Mouse (Mus musculus): ENCODE data around the gene Ahcyl2. TPM values are rescaled to one million over a fixed set of nuclear protein-coding genes. Genes with fewer than 3 reads are reported as not detected.
"Not testable (repeated sequence)": the region's sequence is repeated elsewhere in the genome, so short reads cannot be mapped to it uniquely, and the experiment has no call there.

Gene Ahcyl2
- polyA plus RNA-seq, 1 experiment from 2014 or later: 2.0 TPM

- Histone ChIP-seq H3K4me2 (ENCODE audit: low read depth, low read length) (no peak overlapping the region), H3K27ac (ENCODE audit: low read depth) (peak overlapping the region; percentile 34; the same call in 1 of the 2 replicates), H3K4me1 (ENCODE audit: insufficient read depth) (no peaks in the 10 kb centered on the region; the same call in 1 of the 2 replicates), H3K9ac (replicated peaks) (no peak overlapping the region), H3K9me3 (ENCODE audit: low read length) (no peaks in the 10 kb centered on the region), H3K4me3 (ENCODE audit: low read depth, low read length) (no peak overlapping the region), H3K36me3 (replicated peaks; ENCODE audit: insufficient read depth, low read length) (no peaks in the 10 kb centered on the region), H3K27me3 (ENCODE audit: insufficient read depth, low read length) (no peaks in the 10 kb centered on the region)
- WGBS (ENCODE audit: insufficient replicate concordance): 73% methylated on average over 5 of the region's 5 CpGs
- no peak for TF ChIP-seq EP300 (IDR thresholded peaks at IDR 0.05; ENCODE audit: low read depth)
- TF ChIP-seq CTCF (IDR thresholded peaks at IDR 0.05; ENCODE audit: low read depth): no peak
- ATAC-seq (peak; percentile 44; the same call in 1 of the 2 replicates), DNase-seq (no peak)
Observed at GRCm38 (mm10) chr6:29756001-29756400, 11.8 kb upstream of the Ahcyl2 start.

DNA sequence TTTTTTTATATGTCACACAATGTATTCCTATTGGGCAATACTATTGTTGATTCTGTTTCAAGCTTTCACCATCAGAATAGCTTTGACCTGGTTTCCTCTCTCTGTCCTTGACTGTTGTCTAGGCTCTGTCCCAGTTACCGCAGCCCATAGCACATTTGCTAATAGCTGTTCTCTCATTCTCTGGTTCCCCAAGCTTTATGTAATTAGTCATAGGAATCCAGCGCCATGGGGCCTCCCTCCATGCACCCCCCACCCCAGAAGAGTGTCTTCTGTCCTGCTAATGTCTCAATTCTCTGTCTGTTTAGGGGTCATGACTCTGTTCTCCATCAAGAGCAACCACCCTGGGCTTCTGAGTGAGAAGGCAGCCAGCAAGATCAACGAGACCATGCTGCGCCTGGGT lies 11.3 kb upstream of the Ahcyl2 start:
- H3K36me3 ChIP-seq (replicated peaks; ENCODE audit: insufficient read depth, low read length): no peaks in the 10 kb centered on the region
- TF ChIP-seq EP300 (IDR thresholded peaks at IDR 0.05; ENCODE audit: low read depth): no peak
- TF ChIP-seq CTCF (IDR thresholded peaks at IDR 0.05; ENCODE audit: low read depth): no peak
- no peak overlapping the region for H3K9ac ChIP-seq (replicated peaks)
- H3K9me3 ChIP-seq (ENCODE audit: low read length): no peaks in the 10 kb centered on the region
- ATAC-seq (peak; percentile 91), DNase-seq (no peak)
- no peaks in the 10 kb centered on the region; the same call in 1 of the 2 replicates for H3K4me1 ChIP-seq (ENCODE audit: insufficient read depth)
- H3K4me2 ChIP-seq (ENCODE audit: low read depth, low read length): no peak overlapping the region
- H3K4me3 ChIP-seq (ENCODE audit: low read depth, low read length): no peak overlapping the region
- H3K27me3 ChIP-seq (ENCODE audit: insufficient read depth, low read length): no peaks in the 10 kb centered on the region
- 81% methylated on average over 4 of the region's 4 CpGs for WGBS (ENCODE audit: insufficient replicate concordance)
- H3K27ac ChIP-seq (ENCODE audit: low read depth): peak overlapping the region; percentile 39; the same call in 1 of the 2 replicates

DNA sequence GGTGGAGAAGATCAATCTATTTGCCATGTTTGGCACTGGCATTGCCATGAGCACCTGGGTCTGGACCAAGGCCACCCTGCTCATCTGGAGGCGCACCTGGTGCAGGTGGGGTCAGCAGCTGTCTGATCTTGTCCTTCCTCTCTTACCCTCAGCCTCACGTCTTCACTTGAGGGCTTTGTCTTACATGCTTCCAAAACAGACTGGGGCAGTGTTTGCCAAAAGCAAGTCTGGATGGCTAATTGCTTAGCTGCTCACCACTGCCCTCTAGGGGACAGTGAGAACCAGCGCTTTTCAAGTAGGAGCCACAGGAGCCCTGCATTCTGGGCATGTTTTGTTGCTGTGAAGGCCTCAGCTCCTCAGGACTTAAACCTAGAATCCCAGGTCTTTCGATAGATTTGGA lies 9.4 kb upstream of the Ahcyl2 start:
- H3K4me1 ChIP-seq (ENCODE audit: insufficient read depth): no peaks in the 10 kb centered on the region; the same call in 1 of the 2 replicates
- H3K4me3 ChIP-seq (ENCODE audit: low read depth, low read length): no peak overlapping the region
- no peak for TF ChIP-seq EP300 (IDR thresholded peaks at IDR 0.05; ENCODE audit: low read depth)
- TF ChIP-seq CTCF (IDR thresholded peaks at IDR 0.05; ENCODE audit: low read depth): peak; percentile 94
- DNase-seq: peak; percentile 78
- H3K9ac ChIP-seq (replicated peaks): no peak overlapping the region
- no peaks in the 10 kb centered on the region for H3K9me3 ChIP-seq (ENCODE audit: low read length)
- 38% methylated on average over 4 of the region's 4 CpGs for WGBS (ENCODE audit: insufficient replicate concordance)
- no peaks in the 10 kb centered on the region for H3K36me3 ChIP-seq (replicated peaks; ENCODE audit: insufficient read depth, low read length)
- H3K27ac ChIP-seq (ENCODE audit: low read depth): no peak overlapping the region
- H3K4me2 ChIP-seq (ENCODE audit: low read depth, low read length): no peak overlapping the region
- no peaks in the 10 kb centered on the region for H3K27me3 ChIP-seq (ENCODE audit: insufficient read depth, low read length)
- peak; percentile 28; the same call in 1 of the 2 replicates for ATAC-seq

DNA sequence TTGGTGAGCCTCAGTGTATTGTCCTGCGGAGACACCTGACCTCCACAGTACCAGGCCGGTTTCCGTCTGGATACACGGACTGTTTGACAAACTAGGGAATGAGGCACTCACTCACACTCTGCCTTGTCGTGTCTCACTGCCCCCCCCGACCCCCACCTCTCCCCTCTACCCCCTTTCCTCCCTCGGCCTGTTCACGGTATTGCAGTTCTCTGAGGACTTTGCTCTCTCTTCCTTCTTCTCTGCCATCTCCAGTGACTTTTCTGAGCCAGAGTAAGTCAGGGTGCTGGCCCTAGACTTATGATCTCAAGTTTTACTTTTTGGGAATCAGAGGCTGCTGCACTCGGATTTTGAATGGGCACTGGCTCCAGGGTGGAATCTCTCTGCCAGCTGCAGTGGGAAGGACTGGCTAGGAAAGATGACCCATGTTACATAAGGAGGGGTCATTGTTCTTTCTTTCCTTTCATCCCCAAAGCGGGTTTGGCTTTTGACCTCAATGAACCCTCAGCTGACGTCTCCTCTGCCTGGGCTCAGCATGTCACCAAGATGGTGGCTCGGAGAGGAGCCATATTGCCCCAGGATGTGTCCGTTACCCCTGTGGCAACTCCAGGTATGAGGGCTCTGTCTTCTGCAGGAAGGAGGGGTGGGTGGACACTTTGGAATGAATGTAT lies 8.7 kb upstream of the Ahcyl2 start:
- H3K27ac ChIP-seq (ENCODE audit: low read depth): no peak overlapping the region
- H3K9me3 ChIP-seq (ENCODE audit: low read length): no peaks in the 10 kb centered on the region
- H3K27me3 ChIP-seq (ENCODE audit: insufficient read depth, low read length): no peaks in the 10 kb centered on the region
- no peak overlapping the region for H3K4me3 ChIP-seq (ENCODE audit: low read depth, low read length)
- no peak overlapping the region for H3K9ac ChIP-seq (replicated peaks)
- no peaks in the 10 kb centered on the region; the same call in 1 of the 2 replicates for H3K4me1 ChIP-seq (ENCODE audit: insufficient read depth)
- 76% methylated on average over 13 of the region's 13 CpGs for WGBS (ENCODE audit: insufficient replicate concordance)
- DNase-seq (no peak), ATAC-seq (no peak)
- no peak overlapping the region for H3K4me2 ChIP-seq (ENCODE audit: low read depth, low read length)
- TF ChIP-seq EP300 (IDR thresholded peaks at IDR 0.05; ENCODE audit: low read depth) (no peak), CTCF (IDR thresholded peaks at IDR 0.05; ENCODE audit: low read depth) (no peak)
- H3K36me3 ChIP-seq (replicated peaks; ENCODE audit: insufficient read depth, low read length): no peaks in the 10 kb centered on the region

DNA sequence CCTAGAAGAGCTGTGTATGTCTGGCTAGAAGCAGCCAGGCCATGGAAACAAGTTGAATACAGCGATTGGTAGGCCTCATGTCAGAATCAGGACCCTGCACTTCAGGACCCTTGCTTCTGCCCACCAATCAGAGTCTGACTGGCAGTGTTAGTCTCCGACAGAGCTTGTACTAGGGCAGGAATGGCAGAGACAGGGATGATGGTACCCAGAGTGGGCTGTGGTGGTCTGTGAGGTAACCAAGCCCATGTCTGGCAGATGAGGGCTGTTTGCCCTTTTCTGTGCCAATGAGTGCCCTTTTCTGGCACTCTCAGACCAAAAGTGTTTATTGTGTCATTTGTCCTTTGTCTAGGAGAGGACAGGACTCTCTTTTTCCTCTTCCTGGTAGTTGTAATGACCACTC lies 7.4 kb upstream of the Ahcyl2 start:
- ATAC-seq; H3K27me3 ChIP-seq (ENCODE audit: insufficient read depth, low read length); H3K4me2 ChIP-seq (ENCODE audit: low read depth, low read length); H3K36me3 ChIP-seq (replicated peaks; ENCODE audit: insufficient read depth, low read length); H3K27ac ChIP-seq (ENCODE audit: low read depth); H3K4me1 ChIP-seq (ENCODE audit: insufficient read depth); H3K9me3 ChIP-seq (ENCODE audit: low read length); H3K9ac ChIP-seq (replicated peaks); DNase-seq; H3K4me3 ChIP-seq (ENCODE audit: low read depth, low read length): not testable (repeated sequence)
- WGBS (ENCODE audit: insufficient replicate concordance): 92% methylated on average over 1 of the region's 2 CpGs

DNA sequence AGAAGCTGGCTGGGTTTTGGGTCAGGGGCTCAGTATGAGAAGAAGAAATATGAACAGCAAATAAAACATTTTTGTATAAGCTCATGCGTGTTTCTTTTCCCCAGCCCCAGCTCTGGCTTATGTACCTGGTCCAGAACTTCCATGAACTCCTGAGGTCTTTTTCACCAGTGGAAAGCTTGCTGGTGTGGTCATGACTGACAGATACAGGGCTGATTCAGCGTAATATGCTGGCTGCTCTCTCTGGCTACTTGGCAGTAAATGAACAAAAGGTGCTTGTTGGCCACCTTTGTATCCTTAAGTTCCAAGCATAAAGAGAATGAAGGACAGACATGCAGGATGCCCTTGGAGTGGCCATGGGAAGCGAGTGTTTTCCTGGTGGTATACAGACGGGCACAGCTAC lies 6.5 kb upstream of the Ahcyl2 start:
- H3K4me1 ChIP-seq (ENCODE audit: insufficient read depth): no peaks in the 10 kb centered on the region
- 73% methylated on average over 4 of the region's 4 CpGs for WGBS (ENCODE audit: insufficient replicate concordance)
- no peaks in the 10 kb centered on the region for H3K27me3 ChIP-seq (ENCODE audit: insufficient read depth, low read length)
- DNase-seq: no peak
- H3K27ac ChIP-seq (ENCODE audit: low read depth): no peak overlapping the region
- ATAC-seq: no peak
- H3K4me3 ChIP-seq (ENCODE audit: low read depth, low read length): no peak overlapping the region
- no peak for TF ChIP-seq EP300 (IDR thresholded peaks at IDR 0.05; ENCODE audit: low read depth)
- no peak for TF ChIP-seq CTCF (IDR thresholded peaks at IDR 0.05; ENCODE audit: low read depth)
- no peaks in the 10 kb centered on the region for H3K36me3 ChIP-seq (replicated peaks; ENCODE audit: insufficient read depth, low read length)
- no peak overlapping the region for H3K4me2 ChIP-seq (ENCODE audit: low read depth, low read length)
- H3K9ac ChIP-seq (replicated peaks): no peak overlapping the region
- no peaks in the 10 kb centered on the region for H3K9me3 ChIP-seq (ENCODE audit: low read length)
